Mouse (Mus musculus) left cerebral cortex, adult 8-10 months (tissue): ENCODE data around the gene Anks1b. TPM values are rescaled to one million over a fixed set of nuclear protein-coding genes. Genes with fewer than 3 reads are reported as not detected.

ENCODE experiments used
- DNase-seq, 2 experiments: peaks; one replicate each; pipeline ENCODE4 v3.0.0; 2022; ENCODE audit warnings: low spot score in 2 of 2
- total RNA-seq, 4 experiments: library from RNA; stranded (reverse); gene quantifications; 2 replicates each; pipeline ENCODE4 v1.2.4; 2022

Anks1b gene
- total RNA-seq, 4 experiments from 2014 or later = 419 to 472 (median 449) TPM

DNA sequence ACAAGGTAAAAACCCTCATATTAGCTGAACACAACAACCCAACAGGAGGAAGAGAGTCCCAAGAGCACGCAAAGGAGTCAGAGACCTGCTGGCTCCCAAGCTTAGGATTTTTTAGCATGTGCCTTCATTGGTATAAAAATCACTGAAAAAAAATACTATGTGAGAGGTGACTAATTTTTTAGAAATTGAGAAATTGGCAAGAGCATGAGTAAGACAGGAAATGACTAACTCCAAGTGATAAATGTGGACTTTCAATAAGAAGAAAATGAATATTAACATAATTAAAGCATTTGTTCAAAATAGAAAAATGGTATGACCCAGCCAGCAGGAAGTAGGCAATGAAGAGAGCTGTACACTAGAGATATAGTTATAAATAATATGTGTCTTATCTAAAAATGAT, 271.1 kb downstream of the Anks1b start:
- DNase-seq = no peak

DNA sequence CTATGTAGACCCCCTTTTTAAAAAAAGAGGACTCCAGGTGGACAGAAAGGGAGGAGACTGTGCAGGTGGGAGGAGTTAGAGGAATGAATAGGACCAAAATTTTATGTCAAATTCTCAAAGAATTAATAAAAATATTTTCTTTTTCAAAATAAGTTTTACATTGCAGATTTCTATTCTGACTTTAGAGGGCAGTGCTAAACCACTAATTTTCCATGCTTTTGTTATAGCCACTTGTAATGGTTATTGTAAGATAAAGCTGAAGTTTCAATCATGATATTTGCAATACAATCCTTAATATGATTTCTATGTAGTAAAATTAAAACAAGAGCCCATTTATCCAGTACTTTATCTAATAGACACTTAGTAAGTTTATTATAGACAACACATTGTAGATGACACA, 278.2 kb downstream of the Anks1b start:
- DNase-seq = no peak

DNA sequence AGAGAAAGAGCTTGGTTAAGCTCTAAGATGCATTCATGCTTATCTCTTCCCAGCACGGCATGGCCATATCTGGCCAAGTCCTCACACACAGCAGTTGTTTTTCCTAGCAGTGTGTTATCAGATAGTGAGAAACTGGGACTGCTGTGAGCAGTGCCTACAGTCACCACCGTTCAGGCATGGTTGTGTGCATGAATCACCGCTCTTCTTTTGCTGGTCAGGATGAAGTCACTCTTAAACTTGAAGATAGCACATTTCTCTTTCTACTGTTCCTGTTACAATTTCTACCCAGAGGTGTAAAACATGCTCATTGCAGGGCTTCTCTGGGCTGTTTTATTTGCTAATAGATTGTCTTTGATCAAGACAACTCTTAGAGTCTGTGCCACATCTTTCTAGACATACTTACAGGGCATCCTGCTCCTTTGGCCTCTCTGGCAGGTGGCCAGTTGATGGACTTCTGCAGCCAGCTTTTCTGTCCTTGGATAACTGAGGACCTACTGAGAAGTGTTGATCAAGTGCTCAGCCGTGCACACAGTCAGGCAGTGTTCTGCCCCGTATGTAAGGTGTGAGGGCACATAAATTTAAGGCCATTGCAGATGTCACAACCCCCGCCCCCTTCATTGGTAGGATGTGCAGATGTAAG, 296.8 kb downstream of the Anks1b start:
- peak in 1 of 2 experiments; percentile 29 for DNase-seq

DNA sequence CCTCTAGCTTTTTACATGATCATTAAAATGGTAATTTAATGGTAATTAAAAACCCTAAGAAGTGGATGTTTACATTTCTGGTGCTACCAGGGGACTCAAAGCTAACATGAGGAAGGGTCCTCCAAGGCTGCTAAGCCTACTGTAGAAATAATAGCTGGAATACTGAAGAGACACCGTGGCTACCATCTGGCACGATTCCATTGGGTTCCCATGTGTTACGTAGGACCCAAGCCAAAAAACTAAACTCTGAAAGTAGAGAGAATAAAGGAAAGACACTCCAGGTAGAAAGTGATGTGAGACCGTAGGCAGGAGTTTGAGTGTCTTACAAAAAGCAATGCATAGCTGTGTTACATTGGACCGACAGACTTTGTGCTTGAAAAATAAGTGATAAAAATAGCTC, 317.1 kb downstream of the Anks1b start:
- no peak for DNase-seq

DNA sequence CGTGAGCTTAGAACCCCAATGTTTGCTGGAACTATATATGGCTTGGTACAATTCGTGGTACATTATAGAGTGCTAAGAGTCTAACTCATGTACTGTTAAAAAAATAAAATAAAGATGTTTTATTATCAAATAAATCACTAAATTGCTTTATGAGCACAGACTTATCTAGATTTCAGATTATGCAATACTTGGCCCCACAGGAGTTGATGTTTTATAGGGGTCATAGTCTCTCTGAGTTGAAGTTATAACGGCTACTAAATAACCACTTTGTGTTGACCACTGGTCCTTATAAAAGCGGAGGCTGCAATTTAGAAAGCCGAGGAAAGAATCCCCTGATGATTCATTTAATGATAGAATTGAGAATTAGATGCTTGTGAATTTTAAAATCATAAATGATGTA, 323.6 kb downstream of the Anks1b start:
- DNase-seq = no peak

DNA sequence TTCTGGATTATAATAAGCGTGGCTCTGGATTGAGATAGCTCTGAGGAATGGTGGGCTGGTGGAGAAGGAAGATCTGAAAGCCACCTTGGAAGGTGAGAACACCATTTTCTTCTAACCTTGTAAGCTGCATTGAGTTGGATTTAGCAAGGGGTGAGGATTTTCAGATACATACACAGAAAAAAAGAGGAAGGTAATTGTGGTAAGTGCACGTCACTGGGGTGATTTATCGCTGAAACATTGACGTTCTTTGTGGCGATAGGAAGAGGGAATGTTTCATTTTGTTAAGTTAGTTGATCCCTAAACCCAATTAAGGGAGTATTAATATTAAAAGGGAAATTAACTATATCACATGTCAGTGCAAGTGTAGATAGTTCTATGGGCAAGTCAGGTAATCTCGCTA, 336.7 kb downstream of the Anks1b start:
- DNase-seq = no peak

DNA sequence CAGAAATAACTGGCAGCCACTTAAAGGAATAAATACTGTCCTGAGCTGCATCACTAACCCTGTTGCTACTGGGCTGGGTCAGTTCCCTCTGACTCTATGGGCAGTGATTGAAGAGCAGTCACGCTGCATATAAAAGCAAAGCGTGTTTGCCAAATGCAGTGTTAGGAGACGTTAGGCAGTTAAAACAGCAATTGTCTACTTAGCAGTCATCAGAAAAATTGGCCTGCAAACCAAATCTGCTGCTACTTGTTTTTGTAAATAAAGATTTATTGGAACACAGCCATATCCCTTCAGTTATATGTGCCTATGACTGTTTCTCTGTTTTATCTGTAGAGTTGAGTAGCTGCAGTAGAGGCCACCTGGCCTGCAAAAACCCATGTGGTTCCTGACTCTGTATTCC, 347.2 kb downstream of the Anks1b start:
- no peak for DNase-seq

DNA sequence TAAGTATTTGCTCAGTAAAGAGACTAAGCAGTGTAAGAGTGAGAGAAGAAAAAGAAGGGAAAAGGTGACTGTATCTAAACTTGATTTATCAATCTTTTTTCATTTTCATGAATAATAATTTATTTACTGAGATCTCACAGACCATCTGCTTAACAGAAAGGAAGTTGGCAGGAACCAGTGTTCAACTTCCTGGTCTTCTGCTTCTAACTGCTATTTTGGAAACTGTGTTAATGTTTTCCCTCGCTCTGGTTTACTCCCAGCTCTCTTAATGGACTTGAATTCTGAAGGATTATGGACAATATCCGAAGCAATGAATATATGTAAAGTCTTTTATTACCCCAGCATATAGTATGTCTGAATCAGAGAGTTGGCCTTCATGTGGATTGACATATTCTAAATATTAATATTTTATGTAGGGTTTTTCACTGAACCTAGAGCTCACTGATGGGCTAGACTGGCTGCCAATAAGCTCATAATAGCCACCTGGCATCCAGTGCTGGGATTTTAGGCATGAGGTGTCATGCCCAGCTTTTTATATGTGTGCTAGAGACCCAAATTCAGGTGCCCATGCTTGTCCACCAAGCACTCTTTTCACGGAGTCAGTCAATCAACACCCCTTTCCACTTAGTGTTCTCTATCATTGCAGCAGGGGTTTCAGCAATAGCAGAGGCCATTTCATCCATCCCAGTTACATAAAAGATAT, 349.6 kb downstream of the Anks1b start:
- no peak for DNase-seq

DNA sequence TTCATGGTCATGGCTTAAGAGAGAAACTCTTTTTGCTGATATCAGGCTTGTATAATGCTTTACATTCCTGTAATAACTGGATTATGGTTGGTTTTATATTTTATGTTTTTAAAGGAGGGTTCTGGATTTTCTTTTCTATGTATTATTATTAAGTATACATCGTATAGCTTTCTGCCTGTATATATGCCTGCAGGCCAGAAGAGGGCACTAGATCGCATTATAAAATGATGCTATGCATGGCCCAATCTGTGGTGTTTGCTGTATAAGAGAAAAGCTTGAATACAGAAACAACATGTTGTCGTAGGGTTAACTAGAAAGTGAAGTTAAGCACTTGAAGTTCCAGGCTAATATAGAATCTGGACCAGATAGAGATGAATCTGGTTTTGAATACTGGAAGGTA, 362.0 kb downstream of the Anks1b start:
- DNase-seq = no peak

DNA sequence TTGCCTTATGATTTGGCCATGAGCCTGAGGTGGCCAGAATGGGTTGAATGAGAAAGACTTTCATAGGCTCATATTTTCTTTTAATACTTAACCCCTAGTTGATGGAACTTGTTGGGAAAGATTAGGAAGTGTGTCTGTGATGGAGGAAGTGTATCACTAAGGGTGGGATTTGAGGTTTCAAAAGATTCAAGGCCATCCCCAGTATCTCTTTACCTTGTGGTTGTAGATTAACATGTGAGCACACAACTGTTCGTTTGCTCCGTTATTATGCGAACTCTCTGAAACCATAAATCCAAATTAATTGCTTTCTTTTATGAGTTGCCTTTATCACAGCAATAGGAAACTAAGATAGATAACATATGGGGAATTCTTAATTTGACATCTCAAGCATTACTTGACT, 364.0 kb downstream of the Anks1b start:
- no peak for DNase-seq

DNA sequence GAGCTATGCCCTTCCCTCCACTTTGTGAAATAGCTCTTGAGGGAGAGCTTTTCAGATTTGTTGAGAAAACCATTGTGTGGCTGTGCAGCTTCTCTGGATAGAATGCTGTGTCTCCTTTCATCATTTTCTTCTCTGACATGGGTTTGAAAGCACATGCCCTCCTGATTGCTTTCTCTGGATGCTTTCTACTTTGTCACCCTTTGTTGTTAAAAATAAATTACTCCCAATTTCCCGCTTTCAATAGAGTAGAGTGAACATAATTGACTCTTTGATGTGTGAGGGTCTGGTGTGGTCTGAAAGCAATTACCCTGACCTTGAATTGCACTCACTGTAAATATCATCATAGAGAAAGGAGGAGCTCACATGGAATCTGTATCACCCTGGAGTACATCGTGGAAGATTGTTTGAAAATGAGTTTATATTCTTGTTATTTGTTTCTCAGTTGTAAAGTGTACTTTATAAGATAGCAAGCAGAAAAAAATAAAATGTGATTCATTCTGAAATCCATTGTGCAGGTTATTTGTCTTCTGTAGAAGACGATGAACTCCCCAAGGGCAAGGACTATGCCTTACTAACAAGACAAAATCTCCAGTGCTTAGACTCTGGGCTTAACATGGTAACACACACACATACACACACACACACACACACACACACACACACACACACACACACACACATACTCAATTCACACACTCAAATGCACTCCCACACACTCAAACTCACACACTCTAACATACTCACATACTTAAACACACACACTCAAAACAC, 385.8 kb downstream of the Anks1b start:
- no peak for DNase-seq

DNA sequence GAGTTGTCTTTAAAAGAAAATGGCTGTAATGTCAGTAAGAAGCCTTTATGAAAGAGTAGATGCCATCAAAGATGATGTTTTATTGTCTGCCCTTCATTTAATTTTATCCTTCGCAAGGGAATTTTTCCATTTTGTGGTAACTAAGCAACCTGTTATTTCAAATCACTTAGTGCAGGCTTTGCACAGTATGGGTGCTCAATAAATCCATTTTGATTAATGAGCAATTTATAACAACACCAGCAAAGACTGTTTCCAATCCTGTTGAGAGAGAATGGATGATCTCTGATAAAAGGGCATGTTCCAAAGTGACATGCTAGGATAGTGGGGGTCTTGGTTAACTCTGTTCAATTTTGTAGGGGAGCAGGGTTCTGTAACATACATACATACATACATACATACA, 398.0 kb downstream of the Anks1b start:
- no peak for DNase-seq

DNA sequence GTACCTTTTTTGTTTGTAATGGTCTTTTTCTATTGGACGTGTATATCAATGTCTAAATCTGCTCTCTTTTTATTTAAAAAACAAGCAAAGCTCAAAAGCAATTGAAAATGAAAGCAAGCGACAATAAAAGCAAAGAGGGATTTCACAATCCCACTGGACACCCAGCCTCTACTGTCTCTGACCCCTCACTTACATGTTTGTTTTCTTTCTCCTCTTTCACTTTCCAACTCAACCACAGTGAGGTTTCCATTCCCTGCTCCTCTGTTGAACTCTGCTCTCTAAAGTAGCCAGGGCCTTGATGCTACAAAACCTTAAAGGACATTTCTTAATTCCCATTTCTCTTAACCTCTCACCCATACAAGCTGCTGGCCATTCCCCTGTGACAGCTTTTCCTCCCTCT, 400.0 kb downstream of the Anks1b start:
- DNase-seq = no peak

DNA sequence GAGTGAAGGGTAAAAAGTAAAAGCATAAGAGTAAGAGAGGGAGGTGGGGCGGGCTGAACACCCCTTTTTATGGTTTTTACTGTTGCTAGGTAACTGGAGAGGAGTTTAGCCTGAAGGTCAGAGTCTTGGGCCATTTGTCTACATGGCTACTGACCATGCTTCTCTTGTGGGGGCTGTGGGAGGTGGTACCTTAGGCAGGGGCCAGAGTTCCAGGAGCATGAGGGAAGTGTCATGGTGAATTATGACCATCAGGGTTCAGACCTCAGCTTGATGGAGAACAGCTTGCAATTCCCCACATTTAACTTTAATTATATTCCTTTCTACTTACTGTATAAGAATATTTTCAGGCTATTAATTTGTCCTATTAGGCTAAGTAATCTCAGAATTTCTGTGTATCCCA, 413.3 kb downstream of the Anks1b start:
- DNase-seq = no peak

DNA sequence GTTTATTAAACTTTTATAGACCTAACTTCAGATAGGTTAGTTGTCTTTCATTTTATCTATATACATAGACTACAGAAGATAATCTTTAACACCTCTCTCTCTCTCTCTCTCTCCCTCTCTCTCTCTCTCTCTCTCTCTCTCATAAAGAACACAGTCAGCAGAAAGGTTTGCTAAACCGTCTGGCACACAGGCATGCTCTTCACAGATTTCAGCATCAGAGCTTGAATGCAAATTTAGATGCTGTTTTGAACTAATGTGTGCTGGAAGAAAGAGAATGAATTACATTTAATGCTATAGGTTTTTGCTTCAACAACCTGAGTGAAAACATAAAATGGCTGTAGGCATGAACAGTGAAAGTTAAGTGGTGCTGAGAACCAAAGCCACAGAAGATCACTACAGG, 429.9 kb downstream of the Anks1b start:
- no peak for DNase-seq

DNA sequence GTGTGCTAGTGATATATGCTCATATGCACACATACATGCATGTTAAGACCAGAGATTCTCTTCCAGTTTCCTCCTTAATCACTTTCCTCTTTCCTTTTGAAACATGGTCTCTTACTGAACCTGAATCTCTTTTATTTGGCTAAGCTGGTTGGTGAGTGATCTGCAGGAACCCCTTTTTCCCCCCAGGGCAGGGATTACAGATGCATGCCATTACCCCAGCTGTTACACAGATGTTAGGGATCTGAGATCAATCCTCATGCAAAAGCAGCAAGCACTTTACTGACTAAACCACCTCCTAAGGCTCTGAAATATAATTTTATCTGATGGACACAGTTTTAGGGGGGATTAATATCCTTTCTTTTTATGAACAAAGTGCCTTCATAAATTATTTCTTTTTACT, 432.8 kb downstream of the Anks1b start:
- no peak for DNase-seq

DNA sequence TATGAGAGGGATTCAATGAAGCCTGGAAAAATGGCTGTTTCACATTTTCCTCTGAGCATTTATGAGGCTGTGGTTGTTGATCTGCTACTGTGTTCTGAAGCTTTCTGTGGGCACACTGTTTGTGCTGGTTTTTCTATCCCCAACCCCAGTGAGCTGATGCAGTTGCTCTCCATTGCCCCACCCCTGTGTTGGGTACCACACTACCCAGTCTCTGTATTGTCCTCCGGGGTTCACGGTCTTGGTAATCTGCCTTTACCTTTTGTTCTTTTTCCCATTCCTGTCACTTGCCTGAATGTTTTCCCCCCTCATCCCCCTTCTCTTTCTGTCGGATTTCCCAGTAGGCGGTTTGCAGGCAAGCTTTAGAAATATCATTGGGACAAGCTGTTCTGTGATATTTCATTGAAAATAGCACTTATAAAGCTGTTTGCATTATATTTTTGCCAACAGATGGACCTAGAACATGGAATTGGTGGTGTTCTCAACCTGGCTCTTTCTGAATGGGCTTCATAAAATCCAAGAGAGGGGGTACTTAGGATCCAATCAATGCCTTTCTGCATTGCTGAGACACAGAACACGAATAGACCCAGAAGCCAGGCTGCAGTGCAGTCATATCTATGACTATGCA, 434.7 kb downstream of the Anks1b start:
- peak; percentile 23 to 36 for DNase-seq

DNA sequence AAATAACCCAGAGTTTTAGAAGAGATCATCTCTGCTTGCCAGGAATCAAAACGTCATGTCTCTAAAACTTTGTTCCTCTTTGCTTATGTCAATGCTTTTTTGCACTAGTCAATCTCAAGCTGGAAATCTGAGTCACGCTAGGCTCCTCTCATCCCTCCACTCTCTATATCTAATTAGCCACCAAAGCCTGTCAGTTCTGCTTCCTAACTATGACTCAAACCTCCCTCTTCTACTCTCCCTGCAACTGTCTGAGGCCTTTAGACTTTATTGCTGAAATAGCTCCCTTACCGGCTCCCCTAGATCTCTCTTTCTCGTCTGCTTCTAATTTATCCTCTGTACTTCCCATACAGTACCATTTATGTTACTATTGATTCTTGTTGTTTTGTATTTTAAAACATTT, 456.5 kb downstream of the Anks1b start:
- DNase-seq = no peak

DNA sequence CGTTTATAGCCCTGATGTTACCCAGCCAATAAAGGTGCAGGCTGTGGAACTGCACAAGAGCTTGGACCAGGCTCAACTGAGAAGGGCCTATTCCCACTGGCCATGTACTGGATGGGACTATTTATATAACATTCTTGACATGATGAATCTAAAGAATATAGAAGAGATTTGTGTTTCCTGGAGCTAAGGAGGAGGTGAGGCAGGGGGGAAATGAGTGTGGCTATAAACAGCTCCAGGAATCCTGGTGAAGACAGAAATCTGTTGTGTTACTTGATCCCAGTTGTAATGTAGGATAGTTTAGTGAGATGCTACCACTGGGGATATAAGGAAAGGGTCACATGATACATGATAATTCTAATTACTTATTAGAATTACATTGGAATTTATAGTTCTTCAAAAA, 472.1 kb downstream of the Anks1b start:
- peak in 1 of 2 experiments; percentile 22 for DNase-seq

DNA sequence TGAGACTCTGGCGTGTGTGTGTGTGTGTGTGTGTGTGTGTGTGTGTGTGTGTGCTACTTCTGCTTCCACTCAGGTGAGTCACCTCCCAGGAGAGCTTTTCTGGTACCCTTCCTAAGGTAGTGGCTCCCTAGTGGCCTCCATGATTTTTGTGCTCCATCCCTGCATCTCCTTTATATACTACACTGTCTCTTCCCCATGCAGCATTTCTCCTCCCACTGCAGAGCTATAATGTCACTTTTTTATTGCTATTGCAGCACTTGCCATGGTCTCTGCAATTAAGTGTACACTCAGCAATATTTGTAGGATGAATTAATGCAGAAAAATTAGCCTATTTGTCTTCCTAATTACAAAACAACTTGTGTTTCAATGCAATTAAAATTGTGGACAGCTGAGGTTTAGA, 482.9 kb downstream of the Anks1b start:
- DNase-seq = no peak

DNA sequence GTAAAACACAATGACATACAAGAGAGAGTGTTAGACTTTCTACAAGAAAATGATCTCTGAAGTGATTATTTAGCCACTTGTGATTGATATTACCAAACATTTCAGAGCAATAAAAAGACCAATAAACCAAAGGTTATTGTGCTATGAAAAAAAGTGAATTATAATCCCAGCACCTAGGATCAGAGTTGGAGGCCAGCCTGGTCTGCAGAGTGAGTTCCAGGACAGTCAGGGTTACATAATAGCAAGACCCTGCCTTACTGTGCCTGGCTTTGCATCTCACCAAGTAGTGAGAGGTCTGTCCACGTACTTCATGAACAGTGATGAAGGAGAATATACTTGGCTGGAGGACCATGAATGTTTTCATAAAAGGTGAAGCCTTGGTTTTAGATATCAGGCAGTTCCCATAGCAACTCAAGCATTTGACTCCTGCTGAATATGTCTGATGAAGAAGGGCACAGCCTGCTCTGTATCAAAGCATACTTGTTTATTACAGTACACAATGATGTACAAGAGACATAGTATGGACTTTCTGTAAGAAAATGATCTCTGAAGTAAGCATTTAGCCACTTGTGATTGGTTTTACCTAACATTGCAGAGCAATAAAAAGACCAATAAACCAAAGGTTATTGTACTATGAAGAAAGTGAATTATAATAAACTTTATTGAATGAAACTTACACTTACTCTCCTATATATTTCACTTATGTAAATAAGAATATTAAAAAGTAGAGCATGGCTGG, 484.0 kb downstream of the Anks1b start:
- DNase-seq = no peak

DNA sequence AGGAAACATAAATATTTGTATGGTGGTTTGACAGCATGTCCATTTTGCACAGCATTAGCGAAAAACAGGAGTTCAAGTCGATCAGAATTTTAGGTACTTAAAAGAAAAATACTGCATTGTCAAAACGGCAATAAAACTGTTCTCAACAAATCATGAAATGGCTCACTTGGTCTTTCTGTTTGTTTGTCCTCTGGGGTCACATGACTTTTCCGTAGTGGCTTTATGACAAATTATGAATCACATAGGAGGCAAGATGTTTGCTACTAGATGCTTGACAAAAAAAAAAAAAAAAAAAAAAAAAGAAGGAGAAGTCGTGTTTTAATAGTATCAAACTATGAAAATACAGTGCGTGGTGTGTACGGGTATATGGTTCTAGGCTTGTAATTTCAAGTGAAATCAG, 495.7 kb downstream of the Anks1b start:
- DNase-seq = no peak
